Mouse (Mus musculus) T-helper 2 cell (primary cell): Measurements from ENCODE around the gene Maats1.

ENCODE experiments used
- in situ Hi-C: fragments of 300-600 bp; cut with MboI, MseI; formaldehyde crosslinking; loops from one replicate; pipeline ENCODE4 v1.15.1; 2025; ENCODE audit warnings: high pct_unique_total_duplicates

The Maats1 gene

GRCm38 (mm10) chr16:38298410-38298809, 43.5 kb downstream of the Maats1 start:
- in situ Hi-C loops: no loop called here

GRCm38 (mm10) chr16:38295349-38295930, 46.5 kb downstream of the Maats1 start:
- in situ Hi-C loops: no loop called here

- in situ Hi-C loops: no loop called here
These were observed 47.1 kb downstream of the Maats1 start, which contains the start of gene Nr1i2 for GRCm38 (mm10) chr16:38294685-38295348. Gene Nr1i2 (minus strand): TSS chr16:38294824.

GRCm38 (mm10) chr16:38290151-38290550, 51.8 kb downstream of the Maats1 start:
- in situ Hi-C loops: no loop called here

GRCm38 (mm10) chr16:38288851-38289250, 53.1 kb downstream of the Maats1 start:
- in situ Hi-C loops: no loop called here

- in situ Hi-C loops: no loop called here
These were observed 54.2 kb downstream of the Maats1 start for GRCm38 (mm10) chr16:38287762-38288161.

- in situ Hi-C loops: no loop called here
These were observed 54.6 kb downstream of the Maats1 start for GRCm38 (mm10) chr16:38287357-38287756.

DNA sequence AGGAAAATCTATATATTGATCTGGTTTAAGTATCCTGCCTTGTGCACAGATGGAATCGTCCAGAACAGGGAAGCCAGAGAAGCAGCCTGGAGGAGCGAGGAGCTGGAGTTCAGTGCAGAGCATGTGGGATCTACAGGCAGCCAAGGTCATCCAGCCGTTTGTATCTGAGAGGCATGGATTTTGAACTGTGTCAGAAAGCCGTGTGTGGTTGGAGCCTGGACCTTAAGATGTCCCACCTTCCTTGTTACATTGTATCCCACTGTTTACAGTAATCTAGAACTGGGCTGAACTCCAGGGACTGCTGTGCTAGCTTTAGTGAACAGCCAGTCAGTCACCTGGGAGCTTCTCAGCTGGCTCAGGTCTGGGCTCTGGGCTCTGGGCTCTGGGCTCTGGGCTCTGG, 55.4 kb downstream of the Maats1 start:
- in situ Hi-C loops: no loop called here

DNA sequence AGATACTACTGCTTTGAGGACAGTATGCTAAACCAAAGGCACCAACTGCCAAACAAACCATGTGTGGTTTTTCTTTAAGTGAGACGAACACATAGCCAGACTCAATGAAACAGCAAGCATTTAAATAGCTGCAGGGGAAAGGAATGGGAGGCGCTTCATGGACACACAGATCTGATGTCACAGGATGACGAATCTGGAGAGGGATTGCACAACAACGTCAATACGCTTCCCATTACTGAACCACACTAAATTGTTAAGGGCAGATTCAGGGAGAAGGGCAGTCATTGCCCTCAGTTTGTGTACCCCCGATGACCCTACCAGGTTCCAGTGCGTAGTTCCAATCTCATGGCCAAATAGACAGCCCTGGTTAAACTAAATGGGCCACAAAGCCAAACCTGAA, 56.1 kb downstream of the Maats1 start:
- in situ Hi-C loops: no loop called here

DNA sequence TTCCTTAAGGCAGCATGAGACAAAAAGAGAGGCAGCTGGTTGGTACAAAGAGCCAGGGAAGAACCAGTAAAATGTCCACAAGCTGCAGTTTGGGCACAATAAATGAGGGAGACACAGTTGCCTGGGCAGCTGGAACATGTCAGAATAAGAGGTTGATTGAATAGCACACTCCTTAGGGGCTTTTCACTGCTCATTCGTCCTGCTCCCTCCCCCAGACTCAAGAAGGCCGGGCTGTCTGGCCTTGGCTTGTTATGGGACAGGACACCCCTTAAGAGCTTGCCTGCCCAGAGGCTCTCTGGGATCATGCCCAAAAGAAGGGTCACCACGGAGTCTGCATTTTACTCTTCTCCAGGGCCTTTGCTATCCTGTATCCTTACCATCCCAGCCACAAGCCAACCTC, 58.6 kb downstream of the Maats1 start:
- in situ Hi-C loops: no loop called here

DNA sequence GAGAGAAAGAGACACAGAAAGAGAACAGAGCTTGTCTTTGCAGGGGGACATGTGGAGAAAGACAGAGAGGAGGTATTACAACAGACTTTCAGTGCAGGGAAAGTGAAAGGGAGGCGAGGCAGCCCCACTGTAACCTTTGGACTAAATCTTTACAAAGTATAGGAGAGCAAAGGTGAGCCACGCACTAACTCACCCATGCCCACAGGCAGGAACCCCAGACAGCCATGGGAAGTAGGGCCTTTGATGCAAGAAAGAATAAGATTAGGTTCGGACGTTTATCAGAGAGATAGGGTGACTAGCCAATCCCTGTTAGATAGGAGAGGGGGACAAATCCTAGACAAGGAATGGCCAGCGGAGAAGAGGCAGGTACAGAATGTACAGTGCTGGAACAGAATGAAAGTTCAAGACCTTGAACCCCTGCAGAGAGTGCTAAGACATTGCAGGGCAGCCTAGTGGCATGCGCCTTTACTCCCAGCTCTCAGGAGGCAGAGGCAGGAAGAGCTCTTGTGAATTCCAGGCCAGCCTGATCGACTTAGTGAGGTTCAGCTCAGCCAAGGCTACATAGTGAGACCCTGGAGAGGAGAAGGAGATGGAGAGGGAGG, 59.3 kb downstream of the Maats1 start:
- in situ Hi-C loops: no loop called here

DNA sequence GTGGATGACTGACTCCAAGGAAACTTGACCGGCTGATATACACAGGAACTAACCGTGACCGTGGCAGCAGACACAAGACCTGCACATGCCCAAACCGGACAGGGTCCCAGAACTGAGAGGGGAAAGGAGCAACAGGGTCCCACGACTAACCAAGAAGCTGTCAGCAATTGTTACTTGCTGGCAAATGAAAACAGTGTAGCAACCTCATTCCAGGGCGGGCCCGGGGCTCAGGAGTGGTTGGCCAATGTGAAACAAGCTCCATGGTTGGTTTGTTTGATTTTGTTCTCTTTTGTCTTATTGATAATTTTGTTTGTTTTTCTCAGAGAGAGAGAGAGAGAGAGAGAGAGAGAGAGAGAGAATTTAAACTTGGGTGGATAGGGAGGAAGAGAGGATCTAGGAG, 61.0 kb downstream of the Maats1 start:
- in situ Hi-C loops: no loop called here

DNA sequence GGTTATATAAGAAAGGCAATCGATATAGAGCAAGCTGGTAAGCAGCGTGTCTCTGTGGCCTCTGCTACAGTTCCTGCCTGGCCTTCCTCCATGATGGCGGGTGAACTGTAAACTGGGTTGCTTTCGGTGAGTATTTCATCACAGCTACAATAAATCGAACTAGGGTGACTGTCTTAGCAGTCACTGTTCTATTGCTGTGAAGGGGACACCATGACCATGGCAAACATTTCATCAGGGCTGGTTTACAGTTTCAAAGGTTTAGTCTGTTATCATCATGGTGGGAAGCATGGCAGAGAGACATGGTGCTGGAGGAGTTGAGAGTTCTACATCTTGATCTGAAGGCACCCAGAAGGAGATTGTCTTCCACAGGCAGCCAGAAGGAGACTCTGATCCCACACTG, 62.1 kb downstream of the Maats1 start:
- in situ Hi-C loops: no loop called here

GRCm38 (mm10) chr16:38274737-38275136, 67.2 kb downstream of the Maats1 start:
- in situ Hi-C loops: no loop called here

DNA sequence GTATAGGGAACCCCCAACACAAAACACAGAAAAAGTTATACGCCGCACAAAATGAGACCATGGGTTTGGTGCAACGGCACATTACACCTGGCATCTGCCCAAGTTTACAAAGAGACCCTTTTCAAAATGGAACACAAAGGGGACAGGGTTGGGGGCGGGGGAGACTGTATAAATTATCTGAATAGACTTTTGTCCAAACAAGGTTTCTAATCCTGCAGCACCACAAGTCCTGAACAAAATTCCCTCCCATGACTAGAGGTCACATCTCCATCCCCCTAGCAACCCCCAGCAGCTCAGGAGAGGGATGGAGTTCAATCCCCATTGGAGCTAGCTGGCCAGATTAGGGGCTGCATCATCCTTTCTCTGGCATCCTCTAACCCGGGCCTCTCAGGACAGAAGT, 69.5 kb downstream of the Maats1 start:
- in situ Hi-C loops: no loop called here

GRCm38 (mm10) chr16:38271601-38272000, 70.3 kb downstream of the Maats1 start:
- in situ Hi-C loops: no loop called here

- in situ Hi-C loops: no loop called here
These were observed 86.0 kb downstream of the Maats1 start for GRCm38 (mm10) chr16:38255927-38256326.

GRCm38 (mm10) chr16:38255107-38255506, 86.8 kb downstream of the Maats1 start:
- in situ Hi-C loops: no loop called here

DNA sequence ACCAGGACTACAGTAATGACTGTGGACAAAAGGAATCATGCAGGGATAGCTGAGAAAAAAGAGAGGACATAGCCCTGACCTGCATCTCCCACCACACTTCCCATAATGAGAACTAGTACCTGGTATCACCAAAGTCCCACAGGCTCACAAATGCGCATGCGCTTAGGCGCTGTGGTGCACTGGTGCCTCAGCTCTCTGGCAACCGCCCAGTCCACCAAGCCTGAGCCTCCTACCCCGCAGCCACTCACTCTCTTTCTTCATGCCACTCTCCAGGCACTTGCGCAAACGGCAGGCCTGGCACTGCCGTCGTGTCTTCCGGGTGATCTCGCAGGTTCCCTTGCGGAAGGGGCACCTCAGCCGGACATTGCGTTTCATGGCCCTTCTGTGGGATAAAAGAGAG, 87.9 kb downstream of the Maats1 start:
- in situ Hi-C loops: no loop called here

GRCm38 (mm10) chr16:38250467-38250866, 91.5 kb downstream of the Maats1 start:
- in situ Hi-C loops: no loop called here

DNA sequence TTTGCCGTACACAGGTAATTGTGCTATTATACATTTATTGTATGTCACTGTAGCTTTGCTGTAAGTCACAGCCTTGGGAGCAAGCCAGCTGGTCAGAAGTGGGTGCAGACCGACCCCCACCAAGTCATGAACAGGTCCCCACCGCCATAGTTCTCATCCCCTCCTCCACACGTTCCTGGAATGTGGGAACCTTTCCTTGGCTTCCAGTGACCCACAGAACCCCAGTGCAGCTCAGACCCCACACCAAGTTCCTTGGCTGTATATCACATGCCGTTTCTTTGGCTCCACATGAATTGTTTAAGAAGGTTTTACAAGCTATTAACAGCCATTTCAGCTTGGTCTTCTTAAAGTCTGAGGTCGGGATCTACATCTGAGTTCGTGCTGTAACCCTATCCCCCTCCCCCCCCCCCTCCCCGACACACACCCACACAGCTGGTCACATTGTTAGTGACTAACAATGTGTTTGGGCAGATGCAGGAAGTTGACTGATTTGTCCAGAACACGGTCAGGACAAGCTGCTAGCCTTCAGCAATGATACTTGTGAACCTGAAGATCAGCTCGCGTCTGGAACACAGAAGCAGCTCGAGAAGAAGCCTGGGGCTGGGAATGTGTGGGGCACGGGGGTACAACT, 93.5 kb downstream of the Maats1 start:
- in situ Hi-C loops: no loop called here
